Mouse (Mus musculus): Measurements from ENCODE around the gene Vmn1r22.
"Not testable (repeated sequence)": the region's sequence is repeated elsewhere in the genome, so short reads cannot be mapped to it uniquely, and the experiment has no call there.

Gene Vmn1r22

DNA sequence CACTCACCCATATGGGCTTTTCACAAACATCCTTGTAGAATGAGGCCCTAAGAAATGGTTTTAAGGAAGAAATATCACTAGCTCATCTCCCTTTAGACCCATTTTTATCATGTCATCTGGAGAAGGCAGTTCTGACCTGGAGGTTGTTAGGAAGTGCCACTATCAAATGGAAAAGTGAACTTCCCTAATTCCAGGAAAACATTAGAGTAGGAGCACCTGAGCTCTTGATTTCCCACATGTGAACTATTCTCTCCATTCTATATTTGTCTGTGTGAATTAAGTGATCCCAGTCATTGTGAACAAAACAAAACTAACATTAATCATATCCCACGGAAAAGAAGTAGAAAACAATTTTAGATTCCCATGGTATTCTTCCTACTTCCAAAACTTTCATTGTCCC is at the start of gene Vmn1r22:
Gene Vmn1r22 (minus strand): TSS at position 101 of the 400 bp plus-strand sequence.
- no peak for DNase-seq

DNA sequence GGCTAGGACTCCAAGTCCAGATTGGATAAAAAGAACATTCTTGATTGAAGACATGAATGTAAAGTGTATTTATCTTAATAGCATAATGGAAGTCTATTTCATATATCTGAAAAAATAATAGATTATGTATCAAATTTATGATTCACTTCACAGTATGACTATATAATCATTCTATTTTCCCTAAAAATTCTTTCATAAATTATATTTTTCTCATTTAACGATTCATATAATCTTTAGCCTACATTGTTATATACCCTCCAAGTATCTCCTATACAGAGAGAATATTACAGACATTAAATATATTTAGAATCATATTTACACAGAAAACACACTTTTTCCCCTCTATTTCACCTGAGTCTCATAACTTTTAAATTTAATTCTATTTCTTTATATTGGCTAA is 18.9 kb upstream of the Vmn1r22 start, which contains the start of gene Vmn1r23:
Gene Vmn1r23 (minus strand): TSS at position 101 of the 400 bp plus-strand sequence.
- no peak for DNase-seq

DNA sequence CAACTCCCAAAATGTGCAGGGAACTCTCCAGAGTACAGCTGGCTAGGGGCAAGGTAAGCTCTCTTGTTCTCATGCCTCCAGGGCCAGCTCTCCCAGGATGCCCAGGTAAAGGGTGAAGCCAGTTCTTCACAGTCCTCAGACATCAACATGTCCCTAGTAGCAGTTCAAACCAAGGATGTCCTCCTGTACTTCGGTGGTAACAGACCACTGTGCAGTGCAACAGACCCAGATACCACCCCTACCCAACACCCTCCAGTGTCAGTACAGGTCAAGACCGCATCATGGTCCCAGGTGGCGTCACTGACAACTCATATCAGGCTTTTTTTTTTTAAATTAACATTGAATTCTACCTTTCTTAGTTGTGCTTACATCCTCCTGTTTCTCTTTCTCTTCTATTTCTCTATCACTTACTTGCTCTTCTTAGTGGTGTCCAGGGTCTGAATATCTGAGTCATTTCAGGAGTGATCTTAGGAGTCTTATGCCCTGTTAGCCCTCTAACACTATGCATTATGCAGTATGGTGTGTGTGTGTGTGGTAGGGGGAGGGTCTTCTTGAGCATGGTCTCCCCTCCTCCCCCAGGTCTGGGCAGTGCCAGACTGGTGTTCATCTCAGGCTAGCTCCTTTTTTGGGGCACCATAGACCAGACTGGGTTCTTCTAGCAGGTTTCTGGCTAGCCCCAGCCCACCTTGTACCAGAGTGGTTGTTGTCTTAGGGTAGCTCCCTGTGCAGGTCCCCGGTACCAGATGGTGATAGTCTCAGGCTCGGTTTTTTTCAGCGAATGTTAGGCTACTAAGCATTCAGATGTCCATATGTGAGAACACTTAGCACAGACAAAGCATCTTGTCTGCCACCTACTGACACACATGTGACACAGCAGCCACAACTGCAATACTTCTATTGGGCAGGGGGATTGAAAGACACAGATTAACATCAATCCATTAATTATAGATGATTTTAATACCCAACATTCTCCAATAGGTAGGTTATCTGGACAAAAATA is 48.5 kb downstream of the Vmn1r22 start:
- peak; percentile 42 for DNase-seq

DNA sequence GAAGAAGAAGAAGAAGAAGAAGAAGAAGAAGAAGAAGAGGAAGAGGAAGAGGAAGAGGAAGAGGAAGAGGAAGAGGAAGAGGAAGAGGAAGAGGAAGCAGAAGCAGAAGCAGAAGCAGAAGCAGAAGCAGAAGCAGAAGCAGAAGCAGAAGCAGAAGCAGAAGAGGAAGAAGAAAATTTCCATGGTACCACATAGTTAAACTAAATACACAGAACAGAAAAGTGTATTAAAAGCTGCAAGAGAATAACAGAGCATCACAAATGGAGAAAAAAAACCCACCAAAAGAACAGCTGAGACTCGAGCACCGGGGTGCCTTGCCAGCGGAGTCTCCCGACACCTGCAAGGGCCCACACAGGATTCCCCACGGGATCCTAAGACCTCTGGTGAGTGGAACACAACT is 56.7 kb downstream of the Vmn1r22 start:
- DNase-seq, result not testable (repeated sequence)

DNA sequence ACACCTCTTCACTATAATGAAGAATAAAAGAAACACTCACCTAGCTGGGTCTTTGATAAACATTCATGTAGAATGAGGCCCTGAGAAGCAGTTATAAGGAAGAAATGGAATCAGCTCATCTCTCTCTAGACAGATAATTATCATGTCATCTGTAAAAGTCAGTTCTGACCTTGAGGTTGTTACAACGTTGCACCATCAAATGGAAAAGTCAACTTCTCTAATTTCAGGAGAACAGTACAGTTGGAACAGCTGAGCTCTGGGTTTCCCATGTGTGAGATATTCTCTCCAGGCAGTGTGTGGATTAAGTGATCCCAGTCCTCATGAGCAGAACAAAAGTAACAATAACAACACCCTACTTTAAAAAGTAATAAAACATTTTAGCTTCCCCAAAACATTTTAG is 57.5 kb downstream of the Vmn1r22 start, which contains the start of gene Vmn1r21:
Gene Vmn1r21 (minus strand): TSS at position 58 of the 400 bp plus-strand sequence.
- no peak for DNase-seq

Data from layer of hippocampus, adult 9-11 months (tissue).